Mouse (Mus musculus) spleen, adult 2 months (tissue): ENCODE data around the gene Adamts4. TPM values are rescaled to one million over a fixed set of nuclear protein-coding genes. Genes with fewer than 3 reads are reported as not detected.
A peak's percentile ranks its signal among the peaks of the same experiment; 100 is the strongest.

Experiments used
- DNase-seq, 2 experiments: peaks; one replicate each; pipeline versions ENCODE4 v3.0.0 to v3.0.0-alpha.2; 2012 to 2021; ENCODE audit warnings: low spot score in 2 of 2, low read depth in 1 of 2
- H3K27ac ChIP-seq: fragments of 200-500 bp; 2 replicates; pipeline ENCODE4 v1.5.1; 2012; ENCODE audit warnings: low read length, inconsistent platforms; ENCODE audit not compliant: insufficient read depth
- H3K27me3 ChIP-seq: fragments of 200-500 bp; 2 replicates; pipeline ENCODE4 v1.6.1; 2012; ENCODE audit warnings: mild to moderate bottlenecking, moderate library complexity, low read length, inconsistent platforms; ENCODE audit not compliant: control insufficient read depth, insufficient read depth
- H3K36me3 ChIP-seq: fragments of 200-500 bp; 2 replicates; pipeline ENCODE4 v1.6.1; 2012; ENCODE audit warnings: mild to moderate bottlenecking, low read length, inconsistent platforms; ENCODE audit not compliant: control insufficient read depth, insufficient read depth
- H3K4me1 ChIP-seq: fragments of 200-500 bp; 2 replicates; pipeline ENCODE4 v1.6.1; 2011; ENCODE audit warnings: inconsistent platforms; ENCODE audit not compliant: control insufficient read depth, insufficient read depth, insufficient read length
- H3K4me3 ChIP-seq: fragments of 200-500 bp; 2 replicates; pipeline ENCODE4 v1.5.1; 2011; ENCODE audit warnings: mild to moderate bottlenecking, inconsistent platforms; ENCODE audit not compliant: insufficient read depth, insufficient read length; ENCODE audit errors: extremely low read depth
- CTCF ChIP-seq: fragments of 200-500 bp; IDR thresholded peaks from 2 replicates; pipeline ENCODE4 v1.5.1; 2011; ENCODE audit warnings: mild to moderate bottlenecking, inconsistent platforms; ENCODE audit not compliant: insufficient read depth, insufficient read length, insufficient replicate concordance; ENCODE audit errors: extremely low read depth
- POLR2A ChIP-seq: fragments of 200-500 bp; IDR thresholded peaks from 2 replicates; pipeline ENCODE4 v1.6.1; 2011; ENCODE audit warnings: low read depth, low read length, inconsistent platforms
- WGBS: fragments of 180-500 bp; shearing (Covaris S2); methylation state at CpG from one replicate; pipeline ENCODE4 v1.1.7; 2018; 5-methylcytosine and 5-hydroxymethylcytosine counted together
- polyA plus RNA-seq: library from polyadenylated mRNA; depleted of rRNA; stranded (reverse); fragments of >200 nt; gene quantifications from 2 replicates; pipeline ENCODE4 v1.2.3, GENCODE M21; 2012

Gene Adamts4
- polyA plus RNA-seq, 1 experiment = 0.64 TPM

- TF ChIP-seq POLR2A = peak; percentile 77
- peak; percentile 87 for TF ChIP-seq CTCF
- Histone ChIP-seq H3K27ac (peak overlapping the region; percentile 67), H3K36me3 (peaks cover 9% of the 10 kb centered on the region), H3K4me1 (peaks cover 4% of the 10 kb centered on the region; the same call in 1 of the 2 replicates), H3K4me3 (peak overlapping the region; percentile 84), H3K27me3 (0 out of 2 replicates have a peak, but pooled peaks cover 1% of the 10 kb centered on the region)
- DNase-seq = peak; percentile 94 to 96
- 1% methylated on average over 41 of the region's 41 CpGs for WGBS
Observed at GRCm38 (mm10) chr1:171246709-171247452, 3.3 kb upstream of the Adamts4 start.

GRCm38 (mm10) chr1:171247453-171247841 lies 2.8 kb upstream of the Adamts4 start:
- 21% methylated on average over 13 of the region's 13 CpGs for WGBS
- TF ChIP-seq POLR2A = no peak
- no peak for TF ChIP-seq CTCF
- Histone ChIP-seq H3K27ac (peak overlapping the region; percentile 67), H3K4me1 (peaks cover 4% of the 10 kb centered on the region; the same call in 1 of the 2 replicates), H3K4me3 (peak overlapping the region; percentile 61), H3K36me3 (peaks cover 6% of the 10 kb centered on the region), H3K27me3 (0 out of 2 replicates have a peak, but pooled peaks cover 1% of the 10 kb centered on the region)
- DNase-seq = no peak

- no peak for TF ChIP-seq POLR2A
- TF ChIP-seq CTCF = no peak
- no peak overlapping the region for H3K4me3 ChIP-seq
- 59% methylated on average over 4 of the region's 4 CpGs for WGBS
- 0 out of 2 replicates have a peak, but pooled peaks cover 1% of the 10 kb centered on the region for H3K27me3 ChIP-seq
- DNase-seq = no peak
- H3K4me1 ChIP-seq = peaks cover 4% of the 10 kb centered on the region; the same call in 1 of the 2 replicates
- H3K36me3 ChIP-seq = peaks cover 2% of the 10 kb centered on the region; the same call in 1 of the 2 replicates
- peak overlapping the region; percentile 18 for H3K27ac ChIP-seq
Observed at GRCm38 (mm10) chr1:171247916-171248315, 2.3 kb upstream of the Adamts4 start.

DNA sequence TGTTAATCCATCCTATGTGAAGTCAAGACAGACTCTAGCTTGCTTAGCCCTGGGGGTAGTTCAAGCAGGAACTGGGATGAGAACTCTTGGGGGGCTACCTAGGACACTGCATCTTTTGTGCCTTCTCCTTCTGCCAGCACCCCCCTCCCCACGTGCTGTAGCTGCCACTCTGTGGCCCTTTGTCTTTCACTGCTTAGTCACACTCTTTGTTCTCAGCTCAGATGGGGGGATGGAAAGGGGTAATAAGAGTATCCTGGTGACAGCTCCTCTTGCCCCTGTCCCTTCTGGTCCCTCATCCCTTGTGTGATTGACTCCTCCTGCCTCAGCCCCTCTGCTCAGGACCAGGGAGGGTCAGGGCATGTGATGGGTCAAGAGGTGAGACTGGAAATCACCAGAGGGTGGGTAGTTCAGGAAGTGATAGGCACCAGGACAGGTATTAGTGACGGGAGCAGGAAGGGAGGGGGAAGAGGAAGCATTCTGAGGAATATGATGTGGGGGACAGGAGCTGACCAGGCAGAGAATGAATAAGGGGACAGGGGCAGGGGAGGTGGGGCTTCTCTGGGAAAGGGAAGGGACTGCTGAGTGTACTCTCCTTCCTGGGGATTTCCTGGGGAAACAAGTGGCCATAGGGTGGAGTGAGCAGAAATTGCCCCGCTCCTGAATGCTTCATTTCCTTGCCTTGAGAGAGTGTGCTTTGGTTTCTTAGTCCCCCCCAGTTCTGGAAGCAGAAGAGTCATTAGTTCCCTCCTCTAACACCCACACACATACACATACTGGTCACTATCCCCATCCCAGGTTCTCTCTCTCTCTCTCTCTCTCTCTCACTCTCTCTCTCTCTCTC lies 1.6 kb upstream of the Adamts4 start:
- no peak for TF ChIP-seq CTCF
- TF ChIP-seq POLR2A = no peak
- Histone ChIP-seq H3K36me3 (peaks cover 2% of the 10 kb centered on the region; the same call in 1 of the 2 replicates), H3K27ac (peak overlapping the region; percentile 18)

GRCm38 (mm10) chr1:171250680-171251593 lies 716 bp downstream of the Adamts4 start, which contains the start of gene Ndufs2:
TSS of gene Ndufs2 (minus strand) at chr1:171251388.
- TF ChIP-seq POLR2A = no peak
- TF ChIP-seq CTCF = no peak
- no peak within 1 kb of the TSS for H3K27ac ChIP-seq
- H3K4me3 ChIP-seq = no peak within 1 kb of the TSS
- DNase-seq = no peak
- H3K27me3 ChIP-seq = 0 out of 2 replicates have a peak, but pooled peaks cover 1% of the 10 kb centered on the region
- peaks cover 4% of the 10 kb centered on the region; the same call in 1 of the 2 replicates for H3K4me1 ChIP-seq
- no peaks in the 10 kb centered on the region for H3K36me3 ChIP-seq
- WGBS = 69% methylated on average over 26 of the region's 26 CpGs

More for the DNA sequence above, 1.6 kb upstream of the Adamts4 start:
- peaks cover 4% of the 10 kb centered on the region; the same call in 1 of the 2 replicates for H3K4me1 ChIP-seq
- no peak for DNase-seq
- no peak overlapping the region for H3K4me3 ChIP-seq
- H3K27me3 ChIP-seq = 0 out of 2 replicates have a peak, but pooled peaks cover 1% of the 10 kb centered on the region
- 44% methylated on average over 3 of the region's 3 CpGs for WGBS
